Mouse (Mus musculus) embryonic facial prominence, embryonic 11.5 days (tissue): Measurements from ENCODE around the gene Adcy9. TPM values are rescaled to one million over a fixed set of nuclear protein-coding genes. Genes with fewer than 3 reads are reported as not detected.

ENCODE experiments used
- ATAC-seq: fragments of 200-750 bp; cut with Nextera tagmentation; replicated peaks from 2 replicates; pipeline ENCODE4 v1.8.0; 2017; ENCODE audit warnings: low read depth; ENCODE audit not compliant: insufficient number of reproducible peaks, low FRiP score, low TSS enrichment
- DNase-seq: peaks from one replicate; pipeline ENCODE4 v3.0.0-alpha.2; 2015; ENCODE audit warnings: low spot score
- H3K27ac ChIP-seq: fragments of 300-500 bp; sonication (generic); replicated peaks from 2 replicates; pipeline ENCODE4 v1.5.1; 2014; ENCODE audit warnings: mild to moderate bottlenecking, low read depth, low read length, control low read depth
- H3K27me3 ChIP-seq: fragments of 300-500 bp; sonication (generic); 2 replicates; pipeline ENCODE4 v1.6.1; 2014; ENCODE audit warnings: mild to moderate bottlenecking, low read length, moderate library complexity, mixed read lengths; ENCODE audit not compliant: control insufficient read depth, insufficient read depth
- H3K36me3 ChIP-seq: fragments of 300-500 bp; sonication (generic); replicated peaks from 2 replicates; pipeline ENCODE4 v1.6.1; 2014; ENCODE audit warnings: low read depth, mild to moderate bottlenecking, low read length, moderate library complexity, mixed read lengths; ENCODE audit not compliant: control insufficient read depth, insufficient read depth
- H3K4me1 ChIP-seq: fragments of 300-500 bp; sonication (generic); 2 replicates; pipeline ENCODE4 v1.6.1; 2014; ENCODE audit warnings: low read length, mixed read lengths; ENCODE audit not compliant: control insufficient read depth, insufficient read depth
- H3K4me2 ChIP-seq: fragments of 300-500 bp; sonication (generic); 2 replicates; pipeline ENCODE4 v1.6.1; 2014; ENCODE audit warnings: low read depth, mild to moderate bottlenecking, control low read depth, low read length, moderate library complexity
- H3K4me3 ChIP-seq: fragments of 300-500 bp; sonication (generic); 2 replicates; pipeline ENCODE4 v1.5.1; 2014; ENCODE audit warnings: low read depth, low read length, control low read depth
- H3K9ac ChIP-seq: fragments of 300-500 bp; sonication (generic); replicated peaks from 2 replicates; pipeline ENCODE4 v1.6.1; 2014; ENCODE audit warnings: mild to moderate bottlenecking, control low read depth, low read length
- H3K9me3 ChIP-seq: fragments of 300-500 bp; sonication (generic); replicated peaks from 2 replicates; pipeline ENCODE4 v1.6.1; 2016; ENCODE audit warnings: mild to moderate bottlenecking, low read length, inconsistent platforms, mixed read lengths; ENCODE audit not compliant: control insufficient read depth
- WGBS: fragments of 180-500 bp; shearing (Covaris S2); extraction: QIAGEN DNeasy Blood & Tissue Kit; methylation state at CpG from one replicate; pipeline ENCODE4 v1.1.7; 2014; 5-methylcytosine and 5-hydroxymethylcytosine counted together
- polyA plus RNA-seq: library from polyadenylated mRNA; unstranded; fragments of >200 nt; fragmentation: Nextera tagmentation; extraction: Ambion mirVana; gene quantifications from 2 replicates; pipeline ENCODE4 v1.2.1, GENCODE M21; 2014

Adcy9 gene
- polyA plus RNA-seq, 1 experiment from 2014 or later: 0.67 TPM

- WGBS: 84% methylated on average over 6 of the region's 6 CpGs
- Histone ChIP-seq H3K4me3 (no peak overlapping the region), H3K9me3 (no peaks in the 10 kb centered on the region), H3K27me3 (no peaks in the 10 kb centered on the region), H3K27ac (no peak overlapping the region), H3K4me1 (no peaks in the 10 kb centered on the region), H3K4me2 (no peak overlapping the region), H3K9ac (no peak overlapping the region), H3K36me3 (no peaks in the 10 kb centered on the region)
- ATAC-seq: no peak
- DNase-seq: no peak
Measured at GRCm38 (mm10) chr16:4406047-4406586, 14.2 kb downstream of the Adcy9 start.

- Histone ChIP-seq H3K4me3 (no peak overlapping the region), H3K27ac (no peak overlapping the region), H3K36me3 (no peaks in the 10 kb centered on the region), H3K4me2 (no peak overlapping the region), H3K4me1 (no peaks in the 10 kb centered on the region), H3K27me3 (no peaks in the 10 kb centered on the region), H3K9me3 (no peaks in the 10 kb centered on the region), H3K9ac (no peak overlapping the region)
- WGBS: 65% methylated on average over 8 of the region's 8 CpGs
- no peak for ATAC-seq
- DNase-seq: no peak
Measured at GRCm38 (mm10) chr16:4404933-4405761, 15.2 kb downstream of the Adcy9 start.

- DNase-seq (no peak), ATAC-seq (no peak)
- Histone ChIP-seq H3K9ac (no peak overlapping the region), H3K27ac (no peak overlapping the region), H3K4me2 (no peak overlapping the region), H3K4me3 (no peak overlapping the region), H3K4me1 (no peaks in the 10 kb centered on the region), H3K9me3 (no peaks in the 10 kb centered on the region), H3K27me3 (no peaks in the 10 kb centered on the region), H3K36me3 (no peaks in the 10 kb centered on the region)
- WGBS: 58% methylated on average over 1 of the region's 1 CpGs
Measured at GRCm38 (mm10) chr16:4401109-4401508, 19.2 kb downstream of the Adcy9 start.

- Histone ChIP-seq H3K4me1 (no peaks in the 10 kb centered on the region), H3K4me2 (no peak overlapping the region), H3K9me3 (no peaks in the 10 kb centered on the region), H3K27me3 (no peaks in the 10 kb centered on the region), H3K9ac (no peak overlapping the region), H3K4me3 (no peak overlapping the region), H3K36me3 (no peaks in the 10 kb centered on the region), H3K27ac (no peak overlapping the region)
- no peak for ATAC-seq
- no peak for DNase-seq
- WGBS: 71% methylated on average over 5 of the region's 5 CpGs
Measured at GRCm38 (mm10) chr16:4399471-4400223, 20.7 kb downstream of the Adcy9 start.

- ATAC-seq (no peak), DNase-seq (no peak)
- H3K27me3 ChIP-seq: no peaks in the 10 kb centered on the region
- 88% methylated on average over 2 of the region's 2 CpGs for WGBS
- no peak overlapping the region for H3K4me2 ChIP-seq
- no peaks in the 10 kb centered on the region for H3K9me3 ChIP-seq
- H3K9ac ChIP-seq: no peak overlapping the region
- H3K4me3 ChIP-seq: no peak overlapping the region
- H3K36me3 ChIP-seq: no peaks in the 10 kb centered on the region
- no peak overlapping the region for H3K27ac ChIP-seq
- H3K4me1 ChIP-seq: no peaks in the 10 kb centered on the region
Measured at GRCm38 (mm10) chr16:4398782-4399181, 21.5 kb downstream of the Adcy9 start.

- Histone ChIP-seq H3K36me3 (no peaks in the 10 kb centered on the region), H3K9ac (no peak overlapping the region), H3K9me3 (no peaks in the 10 kb centered on the region), H3K4me1 (no peaks in the 10 kb centered on the region), H3K27ac (no peak overlapping the region), H3K4me3 (no peak overlapping the region), H3K27me3 (no peaks in the 10 kb centered on the region), H3K4me2 (no peak overlapping the region)
- WGBS: 85% methylated on average over 7 of the region's 7 CpGs
- ATAC-seq (no peak), DNase-seq (no peak)
Measured at GRCm38 (mm10) chr16:4397636-4398035, 22.7 kb downstream of the Adcy9 start.

- Histone ChIP-seq H3K4me2 (no peak overlapping the region), H3K27ac (no peak overlapping the region), H3K4me1 (no peaks in the 10 kb centered on the region), H3K36me3 (no peaks in the 10 kb centered on the region), H3K9me3 (no peaks in the 10 kb centered on the region), H3K27me3 (no peaks in the 10 kb centered on the region), H3K9ac (no peak overlapping the region), H3K4me3 (no peak overlapping the region)
- ATAC-seq: no peak
- WGBS: 81% methylated on average over 10 of the region's 10 CpGs
- no peak for DNase-seq
Measured at GRCm38 (mm10) chr16:4395687-4396341, 24.5 kb downstream of the Adcy9 start.
